Mouse (Mus musculus): ENCODE data around the gene Unc80.

The Unc80 gene

GRCm38 (mm10) chr1:66467821-66468703 is at the start of gene Unc80:
Gene Unc80, plus strand, starts transcription at chr1:66468367.
- no peak for DNase-seq (ENCODE audit: low read depth, low spot score)

- no peak for DNase-seq (ENCODE audit: low read depth, low spot score)
These were observed 42.1 kb upstream of the Unc80 start for GRCm38 (mm10) chr1:66426073-66426472.

DNA sequence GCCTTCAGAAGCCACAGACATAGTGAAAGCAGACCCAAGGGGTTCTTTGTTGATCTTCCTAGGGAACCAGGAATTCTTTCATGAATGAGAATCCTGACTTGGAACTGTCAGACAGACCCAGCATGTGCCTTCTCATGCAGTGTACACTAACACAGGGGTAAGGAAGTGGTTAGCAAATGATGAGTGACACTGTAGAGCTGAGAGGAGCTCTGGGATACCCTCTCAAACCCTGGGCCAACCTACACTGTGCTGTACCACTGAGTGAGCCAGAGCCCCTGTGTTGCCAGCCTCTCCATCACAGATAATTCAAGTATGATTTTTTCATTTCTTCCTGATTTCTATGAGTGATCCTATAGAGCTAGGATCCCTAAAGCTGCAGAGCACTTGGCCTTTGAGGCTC is 37.2 kb upstream of the Unc80 start:
- DNase-seq (ENCODE audit: low read depth, low spot score): no peak

GRCm38 (mm10) chr1:66431472-66431871 is 36.7 kb upstream of the Unc80 start:
- DNase-seq (ENCODE audit: low read depth, low spot score): peak; percentile 54

GRCm38 (mm10) chr1:66438069-66438468 is 30.1 kb upstream of the Unc80 start:
- no peak for DNase-seq (ENCODE audit: low read depth, low spot score)

DNA sequence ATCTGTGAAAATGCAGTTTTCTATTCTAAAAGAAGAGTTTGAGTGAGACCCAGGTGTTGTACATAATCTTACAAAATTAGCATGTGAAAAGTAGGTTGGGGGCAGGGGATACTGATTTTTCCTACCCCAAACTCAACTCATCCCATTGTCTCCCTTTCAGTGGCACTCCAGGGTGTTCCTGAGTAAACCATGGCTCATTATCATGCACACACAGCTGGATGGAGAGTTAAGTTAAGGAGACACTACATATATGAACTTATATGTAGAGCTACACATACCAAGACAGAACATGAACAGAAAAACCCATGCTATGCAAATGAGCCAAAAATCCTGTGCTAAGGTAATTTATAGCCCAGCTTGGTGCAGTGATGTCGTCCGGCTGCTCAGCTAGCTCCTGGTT is 25.2 kb upstream of the Unc80 start:
- DNase-seq (ENCODE audit: low read depth, low spot score): no peak

DNA sequence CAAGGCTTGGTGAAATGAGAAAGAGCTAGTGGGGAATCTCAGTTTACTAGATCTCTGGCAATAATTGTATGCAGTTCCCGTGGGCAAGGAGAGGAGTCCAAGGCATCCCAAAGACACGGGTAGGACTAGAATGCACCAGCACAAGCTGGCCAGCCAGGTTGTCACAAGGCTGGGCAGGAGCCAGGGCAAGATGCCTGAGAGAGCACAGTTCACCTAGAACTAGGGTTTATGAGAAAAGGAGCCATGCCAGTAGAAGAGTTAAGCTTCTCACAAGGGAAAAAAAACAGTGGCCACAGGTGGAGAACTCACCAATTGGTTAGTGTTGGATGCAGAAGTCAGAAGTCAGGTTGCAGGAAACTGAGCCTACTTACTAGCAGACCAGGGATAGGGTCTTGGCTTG is 18.7 kb upstream of the Unc80 start:
- no peak for DNase-seq (ENCODE audit: low read depth, low spot score)

GRCm38 (mm10) chr1:66456580-66456979 is 11.6 kb upstream of the Unc80 start:
- no peak for DNase-seq (ENCODE audit: low read depth, low spot score)

DNA sequence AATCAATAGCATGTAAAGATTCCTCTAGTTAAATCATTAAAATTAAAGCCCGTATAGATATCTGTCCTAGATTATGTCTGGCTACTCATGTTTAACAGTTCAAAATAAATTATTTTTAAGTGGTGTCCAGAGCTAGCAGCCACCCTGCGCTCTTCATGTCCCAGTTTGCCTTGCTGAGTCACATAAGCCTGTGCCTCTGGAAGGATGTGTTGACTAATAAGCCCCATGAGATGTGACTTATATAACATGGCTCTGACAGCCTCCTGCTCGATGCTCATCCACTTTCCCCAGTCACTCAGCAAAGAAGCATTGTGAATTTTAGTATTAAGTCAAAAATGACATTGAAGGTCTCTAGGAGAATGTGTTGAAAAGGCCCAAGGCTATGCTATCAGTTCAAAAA is 10.4 kb upstream of the Unc80 start:
- DNase-seq (ENCODE audit: low read depth, low spot score): no peak

GRCm38 (mm10) chr1:66459394-66459793 is 8.8 kb upstream of the Unc80 start:
- no peak for DNase-seq (ENCODE audit: low read depth, low spot score)

GRCm38 (mm10) chr1:66460850-66461249 is 7.3 kb upstream of the Unc80 start:
- no peak for DNase-seq (ENCODE audit: low read depth, low spot score)

DNA sequence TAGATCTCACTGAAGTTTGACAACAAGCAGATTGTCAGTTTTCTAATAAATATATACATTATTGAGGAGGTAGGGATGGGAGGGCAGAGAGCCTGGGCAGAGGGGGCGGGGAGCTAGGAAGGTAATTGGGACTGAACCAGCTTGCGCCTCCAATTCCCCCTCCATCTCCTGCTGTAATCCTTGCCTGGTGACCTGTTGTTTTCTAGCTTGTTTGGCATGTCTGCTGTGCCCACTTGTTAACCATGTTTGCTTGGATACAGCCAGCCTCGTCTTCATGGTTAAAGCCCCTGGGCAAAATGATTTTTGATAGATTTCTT is 495 bp downstream of the Unc80 start:
- no peak for DNase-seq (ENCODE audit: low read depth, low spot score)

DNA sequence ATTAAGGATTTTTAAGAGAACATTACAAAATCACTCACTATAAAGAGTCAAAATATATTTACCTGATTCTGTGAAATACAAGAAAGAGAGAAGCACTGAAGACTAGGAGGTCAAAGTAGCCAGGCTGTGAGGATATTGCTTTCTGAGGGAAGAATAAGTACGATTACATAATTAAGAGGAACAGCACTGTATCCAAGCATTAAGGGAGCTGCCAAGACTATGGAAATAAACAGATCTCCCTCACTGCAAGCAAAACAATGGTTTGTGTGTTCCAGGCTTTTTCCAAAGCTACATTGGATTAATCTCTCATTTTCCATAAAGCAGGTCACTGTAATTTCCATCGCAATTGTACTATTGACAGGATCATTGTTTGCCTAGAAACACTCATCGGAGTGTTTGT is 14.6 kb downstream of the Unc80 start:
- no peak for DNase-seq (ENCODE audit: low read depth, low spot score)

- no peak for DNase-seq (ENCODE audit: low read depth, low spot score)
These were observed 24.9 kb downstream of the Unc80 start for GRCm38 (mm10) chr1:66493064-66493463.

GRCm38 (mm10) chr1:66495310-66496012 is 27.3 kb downstream of the Unc80 start:
- DNase-seq (ENCODE audit: low read depth, low spot score): peak; percentile 26

- DNase-seq (ENCODE audit: low read depth, low spot score): no peak
These were observed 82.6 kb downstream of the Unc80 start for GRCm38 (mm10) chr1:66550812-66551211.

DNA sequence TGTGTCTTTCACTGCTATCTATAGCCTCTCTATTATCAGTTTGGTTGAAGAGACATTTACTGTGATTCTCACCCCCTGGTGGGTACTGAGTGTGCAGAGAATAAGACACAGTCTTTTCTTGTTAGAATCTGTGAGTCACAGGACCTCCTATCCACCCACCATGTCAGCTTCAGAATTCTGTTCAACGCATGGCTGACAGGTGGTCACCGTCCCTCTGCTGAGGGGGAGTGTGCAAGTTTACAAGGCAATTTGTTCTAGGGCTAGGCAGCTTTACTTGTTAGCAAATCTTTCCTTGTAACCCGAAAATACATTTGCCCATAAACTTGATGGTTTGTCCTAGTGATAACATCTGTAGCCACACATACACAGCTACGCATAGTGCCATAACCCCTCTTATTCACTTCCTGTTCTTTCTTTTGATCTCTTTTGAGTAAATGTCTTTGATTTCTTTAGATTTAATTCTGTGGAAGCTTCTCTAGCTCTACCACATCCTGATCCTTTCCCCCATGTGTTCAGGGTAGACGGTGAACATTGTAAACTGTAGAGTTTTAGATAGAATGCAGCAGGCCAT is 84.3 kb downstream of the Unc80 start:
- DNase-seq (ENCODE audit: low read depth, low spot score): peak; percentile 85

GRCm38 (mm10) chr1:66561636-66562270 is 93.6 kb downstream of the Unc80 start:
- no peak for DNase-seq (ENCODE audit: low read depth, low spot score)

DNA sequence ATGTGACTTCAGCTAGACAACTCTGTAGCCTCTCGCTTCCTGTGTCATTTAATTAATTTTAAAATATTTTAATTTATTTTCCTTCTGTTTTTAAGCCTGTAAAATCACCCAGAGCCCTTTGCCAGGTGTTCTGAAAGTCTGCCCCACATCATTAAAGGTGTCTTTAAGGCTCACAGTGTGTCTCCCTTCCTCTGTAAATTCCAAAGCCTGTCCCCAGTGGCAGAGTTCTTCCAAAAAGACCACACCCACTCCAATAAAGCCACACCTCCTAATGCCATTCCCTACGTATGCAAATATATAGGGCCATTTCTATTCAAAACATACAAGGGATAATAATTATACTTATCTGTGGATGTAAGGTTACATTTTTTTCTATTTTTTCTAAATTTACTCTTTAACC is 94.2 kb downstream of the Unc80 start:
- DNase-seq (ENCODE audit: low read depth, low spot score): no peak

- no peak for DNase-seq (ENCODE audit: low read depth, low spot score)
These were observed 101.6 kb downstream of the Unc80 start for GRCm38 (mm10) chr1:66569736-66570135.

DNA sequence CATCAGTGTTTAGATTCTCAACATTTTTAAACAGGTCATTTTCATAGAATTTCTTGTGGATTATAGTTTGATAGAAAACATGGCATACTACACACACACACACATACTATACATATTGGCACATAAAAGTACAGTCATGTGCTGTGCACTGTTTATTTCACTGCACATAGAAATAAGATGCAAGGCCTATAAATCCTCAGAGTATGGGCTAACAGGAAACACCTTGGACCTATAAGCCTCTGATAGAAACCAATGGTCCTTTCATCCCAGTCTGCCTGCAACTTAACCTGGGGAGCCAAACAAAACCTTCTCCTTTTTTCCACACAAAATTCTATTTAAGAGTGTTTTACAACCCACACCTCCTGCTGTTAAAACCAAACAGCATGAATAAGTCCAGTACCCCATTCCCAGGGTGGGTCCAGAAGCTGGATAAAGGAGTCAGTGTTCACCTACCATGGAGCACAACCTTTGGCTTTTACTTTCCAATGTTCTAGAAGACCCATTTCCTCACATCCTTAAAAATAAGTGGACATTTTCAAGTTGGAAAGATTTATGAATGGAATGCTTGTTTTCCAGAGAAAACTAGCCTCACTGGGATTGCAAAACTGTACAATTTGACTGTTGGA is 129.1 kb downstream of the Unc80 start:
- no peak for DNase-seq (ENCODE audit: low read depth, low spot score)

DNA sequence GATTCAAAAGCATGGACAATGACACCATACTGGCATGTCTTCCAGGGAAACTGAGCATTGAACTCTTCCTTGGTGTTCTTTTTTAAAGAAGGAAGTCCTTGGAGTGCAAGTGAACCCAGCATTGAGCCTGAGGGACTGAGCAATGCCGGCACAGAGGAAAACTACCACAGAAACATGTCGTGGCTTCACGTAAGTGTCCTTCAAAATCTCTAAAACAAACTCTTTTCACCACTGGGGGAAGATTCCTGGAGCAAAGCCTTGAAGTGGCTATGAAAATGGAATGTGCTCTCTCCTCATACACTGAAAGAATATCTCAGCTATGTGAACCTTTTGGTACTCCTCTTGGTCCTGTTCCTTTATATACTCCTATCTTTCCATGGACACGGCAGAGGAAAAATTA is 140.1 kb downstream of the Unc80 start:
- DNase-seq (ENCODE audit: low read depth, low spot score): no peak

Measured in telencephalon, adult 2 months (tissue).